Mouse (Mus musculus): ENCODE results near the gene E2f3.
A peak's percentile ranks its signal among the peaks of the same experiment; 100 is the strongest.

The E2f3 gene

DNA sequence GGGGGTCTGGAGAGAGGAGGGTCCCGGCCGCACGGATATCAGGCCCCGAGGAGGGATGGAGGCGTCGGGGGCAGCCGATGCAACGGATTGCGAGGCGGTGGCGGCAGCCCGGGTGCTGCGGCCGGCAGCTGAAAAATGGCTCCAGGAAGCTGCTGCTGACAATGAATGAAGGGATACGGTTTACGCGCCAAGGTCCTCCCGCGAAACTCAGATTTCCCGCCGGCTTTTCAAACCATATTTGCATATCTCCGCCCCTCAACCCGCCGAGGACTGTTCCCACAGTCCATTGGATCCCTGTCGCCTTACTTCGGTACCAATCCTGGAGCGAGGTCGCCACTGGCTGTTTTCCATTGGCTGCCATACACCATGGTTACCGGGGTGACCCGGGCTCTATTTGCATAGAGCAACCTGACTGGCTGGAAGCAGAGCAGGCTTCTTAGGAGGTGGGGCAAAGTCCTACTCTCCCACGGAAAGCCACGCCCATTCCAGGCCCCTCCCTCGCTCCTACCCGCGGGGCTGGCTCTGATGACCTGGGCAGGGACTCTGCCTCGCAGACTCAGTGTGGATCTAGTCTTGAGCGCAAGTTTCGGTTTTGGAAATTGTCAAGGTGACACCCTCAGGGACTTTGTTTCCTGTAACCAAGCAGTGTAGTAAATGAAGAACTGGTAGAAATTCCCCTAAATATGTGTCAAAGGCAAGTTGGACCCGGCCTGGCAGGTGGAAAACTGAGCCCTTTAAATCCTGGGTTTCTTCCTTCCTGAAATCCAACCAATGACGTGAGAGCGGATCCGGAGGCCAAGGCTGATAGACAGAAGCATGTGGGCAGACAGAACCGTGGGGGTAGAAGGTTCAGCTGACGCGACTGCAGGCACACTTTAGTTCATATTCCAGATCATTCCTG, at the start of gene E2f3:
Gene E2f3, minus strand, starts transcription at position 209 of the 901 bp plus-strand sequence.
- peak; percentile 100 for DNase-seq

DNA sequence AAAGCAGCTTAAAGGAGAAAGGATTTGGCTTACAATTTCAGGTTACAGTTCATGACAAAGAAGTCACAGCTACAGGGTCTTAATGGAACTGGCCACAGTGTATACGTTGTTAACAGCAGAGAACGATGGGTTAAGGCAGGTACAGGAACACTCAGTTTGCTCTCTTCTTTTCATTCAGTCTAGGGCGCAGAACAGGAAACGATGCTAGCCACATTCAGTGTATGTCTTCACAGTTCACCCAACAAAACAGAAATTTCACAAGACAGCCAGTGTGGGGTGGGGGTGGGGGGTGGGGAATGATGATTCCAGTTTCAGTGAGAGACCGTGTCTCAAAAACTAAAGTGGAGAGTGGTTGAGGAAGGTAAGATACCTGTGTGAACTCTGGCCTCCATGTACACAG, 48.7 kb upstream of the E2f3 start:
- DNase-seq = no peak

DNA sequence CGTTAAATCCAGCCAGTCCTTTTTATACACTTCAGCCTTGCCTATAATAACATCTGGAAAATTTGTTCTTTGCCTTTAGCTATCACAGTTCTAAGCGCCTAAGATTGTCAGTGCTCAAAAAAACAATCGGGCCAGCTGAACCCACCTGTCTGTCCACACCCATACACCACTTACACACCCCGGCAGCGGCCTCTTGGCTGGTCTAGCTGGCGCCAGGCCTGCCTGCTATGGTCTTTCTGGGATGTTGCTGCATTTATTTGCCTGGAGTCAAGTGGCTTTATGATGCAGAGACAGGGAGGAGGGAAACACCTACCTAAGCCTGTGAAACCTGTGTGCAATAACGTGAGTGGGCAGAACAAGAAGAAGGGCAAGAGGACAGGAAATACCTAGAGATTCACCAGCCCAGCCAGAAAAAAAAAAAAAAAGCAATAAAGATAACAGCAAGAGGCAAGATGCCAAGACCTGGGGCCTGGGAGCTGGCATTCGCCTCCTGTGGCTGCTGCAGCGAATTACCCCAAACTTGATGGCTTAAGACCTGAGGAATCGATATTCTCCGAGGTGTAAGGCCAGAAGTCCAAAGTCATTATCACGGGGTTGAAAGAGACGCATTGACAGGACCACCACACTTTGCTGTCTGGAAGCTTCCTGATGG, 45.9 kb upstream of the E2f3 start:
- no peak for DNase-seq

DNA sequence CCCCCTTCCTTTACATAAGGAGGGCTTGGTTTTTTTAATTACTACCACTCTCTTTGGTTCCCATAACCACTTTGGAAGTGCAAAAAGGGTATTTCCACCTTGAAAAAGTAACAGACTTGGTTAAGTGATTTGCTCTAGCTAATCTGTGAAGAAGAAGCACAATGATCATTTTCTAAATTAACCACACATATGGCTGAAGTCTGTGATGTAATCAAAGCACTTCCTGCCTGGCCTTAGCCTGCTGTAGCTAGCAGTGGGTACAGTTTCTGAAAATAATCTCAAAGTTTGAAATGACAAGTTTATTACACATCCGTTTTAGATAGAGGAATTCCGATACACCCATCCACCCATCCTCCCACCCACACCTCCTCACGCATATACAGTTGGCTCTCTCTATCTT, 42.0 kb upstream of the E2f3 start:
- DNase-seq = no peak

DNA sequence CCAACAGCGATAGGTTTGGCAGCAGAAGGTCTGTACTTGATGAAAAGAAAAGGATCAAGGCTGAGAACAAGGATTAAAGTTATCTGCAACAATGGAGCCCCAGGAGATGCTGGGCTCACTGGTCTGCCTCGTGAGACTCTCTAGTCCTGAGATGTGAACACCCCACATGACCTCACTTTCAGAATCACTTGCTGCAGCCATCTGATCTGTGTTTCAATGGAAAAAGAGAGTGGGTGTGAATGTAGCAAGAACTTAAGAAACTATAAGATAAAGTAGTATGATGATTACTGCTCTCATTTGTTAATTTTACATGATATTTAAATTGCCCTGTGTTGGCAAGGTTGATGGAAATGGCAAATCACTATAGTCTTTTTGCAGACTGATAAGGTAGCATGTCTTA, 36.6 kb upstream of the E2f3 start:
- no peak for DNase-seq

DNA sequence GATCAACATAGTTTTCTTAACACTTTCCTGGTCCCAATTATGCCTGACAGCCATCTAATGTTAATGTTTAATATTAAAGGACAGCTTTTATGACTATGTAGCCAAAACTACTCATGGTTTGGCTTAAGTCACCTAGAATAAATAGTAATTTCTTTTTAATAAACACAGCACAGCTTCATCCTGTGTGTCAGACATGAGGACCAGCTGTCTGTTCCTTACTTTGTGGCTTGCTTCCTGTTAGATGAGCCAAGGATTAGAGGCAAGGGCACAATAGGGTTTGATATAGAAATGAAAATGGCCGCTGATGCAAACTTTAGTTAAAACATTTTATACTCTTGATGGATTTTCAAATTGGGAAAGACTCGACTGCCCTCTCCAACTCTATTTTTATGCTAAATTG, 32.7 kb upstream of the E2f3 start:
- no peak for DNase-seq

DNA sequence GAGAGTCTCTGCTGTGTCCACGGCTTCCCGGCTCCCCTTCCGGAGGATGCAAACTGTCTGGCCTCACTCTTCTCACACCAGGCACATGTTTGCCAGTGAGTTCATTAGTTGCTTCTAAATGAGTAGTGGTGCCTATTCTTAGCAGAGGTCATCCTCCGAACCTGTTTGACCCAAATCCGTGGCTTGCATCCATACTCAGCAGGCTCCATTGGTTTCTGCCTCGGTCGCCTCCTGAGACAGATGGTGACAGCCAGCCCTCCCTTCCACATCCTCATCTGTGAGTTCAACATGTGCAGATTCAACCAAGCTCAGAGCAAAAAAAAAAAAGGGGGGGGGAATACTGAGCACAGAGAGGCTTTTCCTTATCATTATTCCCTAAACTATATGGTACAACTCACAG, 31.7 kb upstream of the E2f3 start:
- no peak for DNase-seq

DNA sequence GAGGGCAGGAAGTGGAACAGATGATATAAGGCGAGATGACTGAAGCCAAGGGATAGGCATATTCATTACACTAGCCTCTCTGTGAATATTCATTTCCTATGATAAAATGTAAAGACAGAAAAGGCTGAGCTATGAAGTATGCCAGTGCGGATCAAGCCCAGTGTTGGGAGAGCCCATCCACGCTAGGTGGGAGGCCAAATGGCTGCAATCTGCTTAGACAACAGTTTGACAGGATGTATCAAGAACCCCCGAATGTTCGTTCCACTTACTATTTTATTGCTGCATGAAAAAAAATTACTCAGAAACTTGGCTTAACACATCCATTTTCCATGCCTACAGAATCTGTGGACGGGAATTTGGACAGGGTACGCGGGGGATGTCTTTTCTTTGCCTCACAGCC, 28.7 kb upstream of the E2f3 start:
- peak; percentile 39 for DNase-seq

DNA sequence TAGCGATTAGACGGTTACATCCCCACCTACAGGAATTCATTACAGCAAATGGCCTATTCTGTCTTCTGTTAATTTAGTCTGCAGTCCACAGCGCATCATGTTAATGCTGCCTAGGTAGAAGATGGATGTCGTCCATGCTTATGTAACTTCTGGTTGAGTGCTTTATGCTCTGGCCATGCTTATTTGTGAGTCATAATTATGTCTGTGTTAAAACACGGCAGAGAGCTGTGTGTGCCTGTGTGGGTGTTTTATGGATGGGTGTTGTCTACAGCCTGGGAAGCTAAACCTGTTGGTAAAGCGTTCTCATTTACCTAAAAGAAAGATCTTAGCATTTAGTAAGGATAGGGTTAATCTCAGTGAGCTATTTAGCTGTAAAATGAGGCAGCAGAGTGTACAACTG, 26.4 kb upstream of the E2f3 start:
- peak; percentile 18 for DNase-seq

DNA sequence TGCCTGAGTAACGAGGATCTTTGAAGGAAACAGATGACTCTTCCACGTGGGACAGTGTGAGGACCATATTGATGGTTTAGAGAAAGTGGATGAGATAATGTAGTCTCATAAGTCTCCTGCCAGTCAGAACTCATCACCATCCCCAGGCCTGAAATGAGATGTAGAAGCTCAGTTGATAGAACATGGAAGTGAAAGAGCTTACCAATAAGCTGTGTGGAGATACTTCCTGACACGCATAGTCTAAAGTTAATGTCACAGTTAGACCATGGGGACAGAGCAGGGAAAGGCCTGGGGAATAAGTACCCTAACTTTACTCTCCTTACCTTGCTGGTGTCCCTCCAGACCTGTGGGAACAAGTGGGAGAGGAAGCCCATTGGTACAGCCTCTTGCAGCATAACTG, 22.9 kb upstream of the E2f3 start:
- DNase-seq = no peak

DNA sequence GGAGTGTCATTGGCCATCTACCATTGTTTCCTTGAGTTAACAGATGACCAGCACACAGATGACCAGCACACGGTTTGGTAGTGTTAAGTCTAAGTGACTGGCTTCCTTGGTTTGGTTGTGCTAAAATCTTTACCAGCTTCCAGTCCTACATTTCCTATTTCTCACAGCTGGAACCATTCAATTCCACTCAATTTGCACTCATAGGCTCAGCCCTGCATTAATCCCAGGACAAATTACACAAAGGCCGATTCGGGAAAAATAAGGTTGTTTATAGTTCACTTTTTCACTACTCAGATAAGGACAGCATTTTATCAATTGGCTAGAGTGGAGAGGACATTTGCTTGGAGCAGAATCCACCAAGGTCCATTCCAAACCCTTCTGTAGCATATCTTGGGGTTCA, 19.6 kb upstream of the E2f3 start:
- DNase-seq = no peak

DNA sequence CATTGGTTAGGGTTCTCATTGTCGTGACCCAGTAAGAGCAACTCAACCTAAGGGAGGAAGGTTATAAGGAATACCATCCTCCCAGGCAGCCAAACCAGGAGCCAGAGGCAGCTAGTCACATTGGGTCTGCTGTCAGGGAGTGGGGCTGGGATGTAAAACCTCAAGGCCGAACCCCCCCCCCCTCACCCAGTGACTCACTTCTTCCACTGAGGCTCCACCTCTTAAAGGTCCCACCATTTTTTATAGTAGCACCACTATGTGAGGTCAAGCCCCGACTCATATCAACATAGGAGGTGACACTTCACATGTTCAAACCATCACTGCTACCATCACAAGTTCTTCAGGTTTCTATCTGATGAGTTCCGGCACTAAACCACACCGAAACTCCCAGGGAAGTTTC, 19.0 kb upstream of the E2f3 start:
- no peak for DNase-seq

DNA sequence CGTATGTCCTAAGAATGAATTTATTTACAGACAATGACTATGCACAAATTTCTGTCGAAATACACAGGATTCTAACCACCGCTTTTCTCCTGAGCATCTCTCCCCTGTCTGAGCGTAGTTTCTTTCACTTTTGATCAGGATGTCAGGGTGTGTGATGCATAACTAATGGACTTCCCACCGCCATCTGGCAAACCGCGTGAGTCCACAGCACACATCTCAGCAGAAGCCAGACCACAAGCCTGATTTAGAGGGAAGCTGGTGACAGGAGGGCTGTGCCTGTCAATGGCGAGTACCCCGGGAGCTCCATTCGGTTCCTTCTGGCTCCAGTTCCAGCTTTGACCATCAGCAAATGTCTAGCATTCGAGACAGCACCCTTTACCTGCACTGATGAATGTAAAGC, 17.3 kb upstream of the E2f3 start:
- peak; percentile 40 for DNase-seq

DNA sequence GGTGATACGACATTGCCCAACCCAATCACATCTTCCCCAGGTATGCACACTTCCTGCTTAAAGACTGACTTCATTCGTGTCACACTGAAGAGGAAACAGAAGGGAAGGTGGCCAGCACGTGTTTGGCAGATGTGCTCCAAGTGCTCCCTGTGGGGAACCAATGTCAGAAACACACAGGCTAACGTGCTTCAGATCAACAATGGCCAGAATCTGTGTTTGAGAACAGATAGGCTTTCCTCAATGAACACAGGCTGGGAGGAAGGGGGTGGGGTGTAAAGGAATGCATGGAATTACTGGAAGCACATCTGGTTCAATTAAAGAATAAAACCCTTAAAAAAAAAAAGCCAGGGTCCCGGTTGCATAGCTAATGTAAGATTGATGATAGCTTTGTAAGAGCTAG, 15.2 kb upstream of the E2f3 start:
- DNase-seq = no peak

DNA sequence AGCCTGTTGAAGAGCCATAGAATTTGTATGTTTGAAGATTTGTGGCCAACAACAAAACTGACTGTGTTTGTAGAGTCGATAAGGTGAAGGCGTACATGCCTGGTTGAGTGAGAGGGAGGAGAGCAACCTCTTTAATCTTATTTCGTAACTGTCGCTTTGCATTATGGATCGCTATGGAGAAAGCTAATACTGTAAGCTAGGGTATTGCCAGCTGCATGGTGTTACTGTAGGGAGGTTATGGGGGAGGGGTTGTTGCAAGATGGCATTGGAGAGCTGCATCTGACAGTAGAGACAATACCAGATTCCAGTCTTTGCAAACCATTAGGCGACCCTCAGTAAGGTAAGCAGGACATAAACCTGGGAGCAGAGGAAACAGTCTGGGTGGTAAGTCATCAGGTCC, 2.1 kb upstream of the E2f3 start:
- no peak for DNase-seq

DNA sequence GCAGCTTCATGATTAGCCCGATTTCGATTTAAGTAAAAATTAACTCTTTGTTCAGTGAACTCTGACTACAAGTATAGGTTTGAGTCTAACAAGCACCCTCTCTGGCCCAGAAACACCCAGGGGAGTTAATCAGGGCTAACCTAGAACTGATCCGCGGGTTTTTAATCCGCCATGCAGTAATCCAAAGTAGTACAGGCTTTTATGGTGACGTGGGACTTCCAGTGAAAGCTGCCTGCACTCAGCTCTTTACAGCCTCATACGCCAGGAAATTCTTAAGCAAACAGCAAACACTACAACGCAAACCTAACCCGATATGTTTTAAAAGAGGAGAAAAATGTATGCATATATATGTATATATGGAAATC, 875 bp upstream of the E2f3 start:
- no peak for DNase-seq

DNA sequence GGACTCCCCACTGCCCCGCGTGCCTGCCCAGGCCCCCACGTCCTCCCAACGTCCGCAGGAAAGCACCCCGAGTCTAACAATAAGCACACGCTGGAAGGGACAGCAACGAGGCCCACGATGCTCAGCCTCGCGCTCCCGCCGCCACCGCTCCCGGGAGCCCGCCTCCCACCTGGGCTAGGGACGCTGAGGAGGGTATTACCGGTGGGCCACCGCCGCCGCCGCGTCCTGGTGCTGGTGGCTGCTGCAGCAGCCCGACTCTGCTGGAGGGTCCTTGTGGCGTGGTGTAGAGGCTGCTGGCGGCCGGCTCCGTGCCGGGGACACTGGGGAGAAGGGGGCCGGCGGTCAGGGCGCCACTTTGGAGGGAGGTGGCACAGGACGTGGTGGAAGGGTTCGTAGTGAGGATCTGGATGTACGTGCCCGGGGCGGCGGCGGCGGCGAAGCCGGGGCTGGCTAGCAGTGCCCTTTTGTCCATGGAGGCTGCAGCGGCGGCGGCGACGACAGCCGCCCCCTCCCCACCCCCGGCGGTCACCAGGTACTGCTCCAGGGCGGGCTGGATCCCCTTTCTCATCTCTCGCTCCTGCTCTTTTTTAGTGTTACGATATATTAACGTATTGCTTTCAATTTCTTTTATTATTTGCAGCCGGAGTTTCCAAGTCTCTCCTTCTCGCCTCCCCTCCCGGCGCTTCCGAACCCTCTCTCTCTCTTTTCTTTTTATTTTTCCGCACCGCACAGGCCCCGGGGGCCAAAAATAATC, 585 bp downstream of the E2f3 start:
- DNase-seq = peak; percentile 25

DNA sequence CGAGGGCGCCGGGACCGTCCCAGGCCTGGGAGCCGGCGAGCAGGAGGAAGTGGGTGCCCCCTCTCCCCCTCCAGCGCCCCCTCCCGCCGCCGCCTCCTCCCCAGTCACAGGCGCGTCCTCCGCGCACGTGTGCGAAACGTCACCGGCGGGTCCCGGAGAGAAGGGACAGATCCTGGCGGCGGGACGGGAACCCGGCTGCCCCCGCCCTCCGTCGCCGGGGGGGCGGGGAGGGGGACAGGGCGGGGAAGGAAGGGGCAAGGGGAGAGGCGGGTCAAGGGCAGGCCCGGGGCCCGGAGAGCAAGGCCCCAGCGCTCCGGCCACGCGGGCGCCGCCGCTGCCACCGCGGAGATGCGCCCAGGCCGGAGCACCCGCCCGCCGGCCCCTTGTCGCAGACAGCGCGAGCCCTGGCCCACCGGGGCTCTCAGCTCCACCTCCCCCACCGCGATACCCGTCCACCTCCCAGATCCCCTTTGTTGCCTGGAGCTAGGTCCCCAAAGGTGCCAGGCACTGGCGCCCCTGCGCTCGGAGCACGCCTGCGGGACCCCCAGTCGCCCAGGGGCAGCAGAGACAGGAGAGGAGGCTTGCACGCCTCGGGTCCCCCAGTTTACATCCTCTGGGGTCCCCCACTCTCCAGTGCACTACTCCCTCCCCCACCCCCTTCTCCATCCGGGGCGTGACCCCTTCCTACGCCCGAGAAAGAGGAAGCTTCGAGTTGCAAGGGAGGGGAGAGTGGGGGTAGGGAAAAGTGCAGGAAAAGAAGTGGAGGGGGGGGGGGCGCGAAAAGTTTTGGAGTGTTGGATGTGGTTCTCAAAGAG, 1.4 kb downstream of the E2f3 start:
- DNase-seq = peak; percentile 78

DNA sequence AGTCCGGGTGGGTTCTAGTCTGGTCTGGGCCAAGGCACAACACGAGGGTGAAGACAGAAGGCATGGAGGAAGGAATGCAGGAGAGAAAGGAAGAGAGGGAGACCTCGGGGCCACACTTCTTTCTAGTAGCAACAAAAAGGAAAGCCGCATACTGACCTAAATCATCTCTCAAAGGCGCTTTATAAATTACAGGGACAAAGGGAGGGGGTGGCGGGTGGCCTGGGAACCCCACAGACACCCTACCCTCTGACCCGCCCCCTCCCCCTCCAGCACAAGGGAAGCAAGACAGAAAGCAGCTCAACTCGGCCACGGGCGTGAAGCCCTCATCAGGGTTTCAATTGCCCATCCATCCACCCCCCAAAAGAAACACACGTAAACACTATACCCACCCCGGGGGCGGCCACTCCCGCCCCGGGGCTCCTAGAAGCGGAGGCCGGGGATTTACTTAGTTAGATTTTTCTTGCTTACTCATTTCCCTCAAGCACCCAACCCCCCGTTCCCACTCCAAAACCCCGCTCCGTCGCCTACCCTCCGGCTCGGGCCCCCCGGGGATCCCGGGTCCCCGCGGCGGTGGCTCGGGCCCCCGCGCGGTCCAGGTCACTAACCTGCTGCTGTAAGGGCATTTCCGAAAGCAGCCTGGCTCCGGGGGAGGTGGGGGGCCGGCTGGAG, 2.2 kb downstream of the E2f3 start:
- no peak for DNase-seq

DNA sequence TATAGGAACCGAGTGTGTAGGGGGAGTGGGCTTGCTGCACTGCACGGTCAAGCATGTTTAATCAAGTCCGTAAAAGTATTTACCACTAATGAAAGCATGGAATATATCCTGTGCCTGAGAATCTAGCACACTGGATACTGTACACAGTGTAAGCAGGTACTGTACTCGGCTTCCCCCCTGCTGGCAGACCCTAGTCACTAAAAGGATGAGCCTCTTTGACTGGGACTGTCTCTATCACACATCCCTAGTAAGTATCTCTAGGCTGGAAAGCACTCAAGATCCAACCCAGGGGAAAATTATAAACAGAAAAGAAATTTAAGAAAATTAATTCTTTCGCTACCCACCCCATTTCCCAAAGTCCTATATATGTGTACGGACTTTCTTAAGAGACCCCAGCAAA, 2.8 kb downstream of the E2f3 start:
- DNase-seq = no peak

DNA sequence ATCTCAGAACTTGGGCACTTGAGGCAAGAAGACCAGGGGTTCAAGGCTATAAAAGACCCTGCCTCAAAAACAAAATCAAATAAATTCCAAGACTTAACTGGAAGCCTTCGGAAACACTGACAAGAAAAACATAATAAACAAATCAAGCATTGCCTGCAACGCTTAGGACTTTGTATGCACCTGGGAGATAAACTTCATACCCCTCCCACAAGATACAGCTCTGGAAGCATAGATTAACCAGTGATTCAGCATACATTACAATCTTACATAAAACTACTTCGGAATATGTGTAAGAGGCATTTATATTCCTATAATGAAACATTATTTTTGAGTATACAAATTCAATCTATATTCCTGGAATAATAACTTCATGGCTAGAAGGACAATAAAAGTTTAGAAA, 3.5 kb downstream of the E2f3 start:
- DNase-seq = no peak

DNA sequence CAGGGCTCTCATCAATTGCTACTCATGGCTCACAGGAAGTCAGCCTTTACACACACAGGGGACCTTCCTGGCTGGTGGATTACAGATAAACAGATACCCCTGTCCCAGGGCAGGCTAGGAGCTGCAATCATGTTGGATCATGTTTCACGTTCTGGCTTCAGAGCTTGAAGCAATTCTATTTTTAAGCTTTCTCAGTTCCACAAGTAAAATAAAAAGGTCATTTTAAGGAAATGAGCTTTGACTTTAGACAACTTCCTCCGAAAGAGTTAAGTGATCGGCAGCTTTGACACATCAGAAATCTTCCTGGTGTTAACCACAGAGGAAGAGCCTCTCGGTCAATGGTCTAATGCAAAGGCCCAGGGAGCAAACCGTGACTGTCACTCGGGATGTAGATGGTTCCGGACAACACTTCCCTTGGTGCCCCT, 6.7 kb downstream of the E2f3 start:
- DNase-seq = no peak

All from layer of hippocampus, adult 9-11 months (tissue).